Mouse (Mus musculus): ENCODE results near the gene Dnm1l. TPM values are rescaled to one million over a fixed set of nuclear protein-coding genes. Genes with fewer than 3 reads are reported as not detected.
A peak's percentile ranks its signal among the peaks of the same experiment; 100 is the strongest.

Dnm1l gene
- total and polyA plus RNA-seq, 3 experiments, result 55.8 to 91.7 (median 83.1) TPM

DNA sequence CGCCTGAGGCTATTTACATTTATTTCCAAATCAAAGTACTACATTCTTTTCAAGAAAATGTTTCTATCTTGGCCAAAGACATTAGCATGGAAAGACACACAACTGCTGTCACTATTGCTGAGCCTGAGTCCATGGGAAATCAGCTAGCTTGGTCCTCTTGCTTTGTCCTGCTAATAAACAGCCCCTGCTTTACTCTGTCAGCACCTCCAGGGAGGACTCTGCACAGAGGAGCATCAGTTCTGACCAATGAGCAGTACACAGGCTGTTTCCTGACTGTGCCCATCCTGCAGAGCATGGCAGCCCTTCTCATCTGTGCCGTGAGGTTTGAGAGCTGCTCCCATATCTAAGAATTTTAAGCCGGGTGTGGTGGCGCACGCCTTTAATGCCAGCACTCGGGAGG lies 85.0 kb downstream of the Dnm1l start:
- in situ Hi-C loops (cut with MboI; ENCODE audit: low pct_ligation_motif_present, low pct_unique_long_range_greater_than_20kb, low sequenced_read_pairs), result no loop called here
- TF ChIP-seq RCOR1 (conservative IDR thresholded peaks at IDR 0.05; ENCODE audit: low read depth, low read length), result no peak
- TF ChIP-seq MAZ (IDR thresholded peaks at IDR 0.05; ENCODE audit: low read depth, low read length), result no peak
- TF ChIP-seq IRF4 (IDR thresholded peaks at IDR 0.05; ENCODE audit: low read depth, low read length), result no peak
- no peak for TF ChIP-seq CTCF (conservative IDR thresholded peaks at IDR 0.05 in 1 of 2, IDR thresholded peaks at IDR 0.05 in 1 of 2; ENCODE audit: low read depth in 2 of 2, low read length in 2 of 2)
- TF ChIP-seq SIN3A (IDR thresholded peaks at IDR 0.05; ENCODE audit: low read length), result no peak
- TF ChIP-seq JUN (IDR thresholded peaks at IDR 0.05; ENCODE audit: insufficient read depth, low read depth, low read length), result no peak
- no peak for TF ChIP-seq UBTF (IDR thresholded peaks at IDR 0.05; ENCODE audit: low read depth, low read length)
- TF ChIP-seq E2F4 (IDR thresholded peaks at IDR 0.05; ENCODE audit: insufficient replicate concordance, low read depth, low read length), result no peak
- TF ChIP-seq ELF1 (IDR thresholded peaks at IDR 0.05; ENCODE audit: low read depth, low read length), result no peak
- no peak for TF ChIP-seq KAT2A (IDR thresholded peaks at IDR 0.05; ENCODE audit: insufficient replicate concordance, low read length)
- no peak for TF ChIP-seq USF2 (conservative IDR thresholded peaks at IDR 0.05; ENCODE audit: low read depth, low read length)
- no peak for TF ChIP-seq SMC3 (IDR thresholded peaks at IDR 0.05; ENCODE audit: low read depth, low read length)
- TF ChIP-seq USF1 (IDR thresholded peaks at IDR 0.05; ENCODE audit: low read depth, low read length), result no peak
- no peak for TF ChIP-seq POLR2AphosphoS2 (IDR thresholded peaks at IDR 0.05; ENCODE audit: low read depth, low read length)
- no peak for TF ChIP-seq POLR2A (IDR thresholded peaks at IDR 0.05; ENCODE audit: low read depth, low read length)
- TF ChIP-seq CHD1 (IDR thresholded peaks at IDR 0.05; ENCODE audit: low read depth, low read length), result no peak
- no peak for TF ChIP-seq RAD21 (IDR thresholded peaks at IDR 0.05; ENCODE audit: low read depth, low read length)
- TF ChIP-seq ZNF384 (IDR thresholded peaks at IDR 0.05; ENCODE audit: low read depth, low read length), result no peak
- TF ChIP-seq MAX (IDR thresholded peaks at IDR 0.05; ENCODE audit: low read length), result no peak
- Histone ChIP-seq H3K9ac (ENCODE audit: insufficient read depth, low read depth) (no peak overlapping the region), H3K36me3 (replicated peaks in 1 of 2; ENCODE audit: control insufficient read depth in 1 of 2, insufficient read depth in 1 of 2, low read length in 1 of 2) (peaks cover 0 to 2% of the 10 kb centered on the region in 2 experiments), H3K4me3 (replicated peaks in 1 of 3; ENCODE audit: low read depth in 2 of 3, low read length in 2 of 3, poor library complexity in 1 of 3) (no peak overlapping the region), H3K9me3 (replicated peaks; ENCODE audit: low read length) (no peaks in the 10 kb centered on the region), H3K4me1 (ENCODE audit: control insufficient read depth in 1 of 2, insufficient read depth in 2 of 2) (peaks cover 0 to 22% of the 10 kb centered on the region in 2 experiments; a peak in 3 of 4 replicates), H3K27me3 (replicated peaks) (no peaks in the 10 kb centered on the region), H3K79me2 (replicated peaks; ENCODE audit: control insufficient read depth, extremely low read depth, insufficient read depth, poor library complexity, severe bottlenecking) (no peaks in the 10 kb centered on the region), H3K27ac (ENCODE audit: insufficient read depth, low read depth) (no peak overlapping the region), H3K4me2 (ENCODE audit: insufficient read depth, low read depth, poor library complexity, severe bottlenecking) (no peak overlapping the region)
- dilution Hi-C loops (cut with MboI; ENCODE audit: extremely low pct_ligation_motif_present, extremely low pct_unique_long_range_greater_than_20kb, low sequenced_read_pairs), result no loop called here
- DNase-seq (ENCODE audit: extremely low read depth), result no peak

GRCm38 (mm10) chr16:16272978-16273377 lies 85.8 kb downstream of the Dnm1l start:
- H3K4me3 ChIP-seq (replicated peaks in 1 of 3; ENCODE audit: low read depth in 2 of 3, low read length in 2 of 3, poor library complexity in 1 of 3), result no peak overlapping the region
- TF ChIP-seq ZNF384 (IDR thresholded peaks at IDR 0.05; ENCODE audit: low read depth, low read length) (peak; percentile 50; the same call in 1 of the 2 replicates), HCFC1 (IDR thresholded peaks at IDR 0.05; ENCODE audit: low read depth, low read length) (no peak)
- no peaks in the 10 kb centered on the region for H3K27me3 ChIP-seq (replicated peaks)
- dilution Hi-C loops (cut with MboI; ENCODE audit: extremely low pct_ligation_motif_present, extremely low pct_unique_long_range_greater_than_20kb, low sequenced_read_pairs) (no loop called here), in situ Hi-C loops (cut with MboI; ENCODE audit: low pct_ligation_motif_present, low pct_unique_long_range_greater_than_20kb, low sequenced_read_pairs) (no loop called here)
- H3K4me1 ChIP-seq (ENCODE audit: control insufficient read depth in 1 of 2, insufficient read depth in 2 of 2), result peaks cover 0 to 22% of the 10 kb centered on the region in 2 experiments; a peak in 3 of 4 replicates
- H3K36me3 ChIP-seq (replicated peaks in 1 of 2; ENCODE audit: control insufficient read depth in 1 of 2, insufficient read depth in 1 of 2, low read length in 1 of 2), result peaks cover 0 to 3% of the 10 kb centered on the region in 2 experiments
- no peaks in the 10 kb centered on the region for H3K9me3 ChIP-seq (replicated peaks; ENCODE audit: low read length)
- peak; percentile 20 for DNase-seq (ENCODE audit: extremely low read depth)
- H3K79me2 ChIP-seq (replicated peaks; ENCODE audit: control insufficient read depth, extremely low read depth, insufficient read depth, poor library complexity, severe bottlenecking), result no peaks in the 10 kb centered on the region
- no peak overlapping the region for H3K27ac ChIP-seq (ENCODE audit: insufficient read depth, low read depth)
- no peak overlapping the region for H3K4me2 ChIP-seq (ENCODE audit: insufficient read depth, low read depth, poor library complexity, severe bottlenecking)
- no peak overlapping the region for H3K9ac ChIP-seq (ENCODE audit: insufficient read depth, low read depth)
